Mouse (Mus musculus) lung, embryonic 16.5 days (tissue): Measurements from ENCODE around the gene Rbm38. TPM values are rescaled to one million over a fixed set of nuclear protein-coding genes. Genes with fewer than 3 reads are reported as not detected.
A peak's percentile ranks its signal among the peaks of the same experiment; 100 is the strongest.

ENCODE experiments used
- ATAC-seq: fragments of 200-750 bp; cut with Nextera tagmentation; 2 replicates; pipeline ENCODE4 v1.8.0; 2017; ENCODE audit warnings: low read depth, mild to moderate bottlenecking, moderate library complexity
- H3K27ac ChIP-seq: fragments of 300-500 bp; sonication (generic); 2 replicates; pipeline ENCODE4 v1.5.1; 2014; ENCODE audit warnings: mild to moderate bottlenecking, control low read depth, low read length
- H3K27me3 ChIP-seq: fragments of 300-500 bp; sonication (generic); 2 replicates; pipeline ENCODE4 v1.6.1; 2014; ENCODE audit warnings: low read depth, low read length, mixed read lengths; ENCODE audit not compliant: control insufficient read depth, insufficient read depth
- H3K36me3 ChIP-seq: fragments of 300-500 bp; sonication (generic); 2 replicates; pipeline ENCODE4 v1.6.1; 2014; ENCODE audit warnings: low read length; ENCODE audit not compliant: control insufficient read depth, insufficient read depth
- H3K4me1 ChIP-seq: fragments of 300-500 bp; sonication (generic); replicated peaks from 2 replicates; pipeline ENCODE4 v1.6.1; 2014; ENCODE audit warnings: low read length, mixed read lengths; ENCODE audit not compliant: control insufficient read depth, insufficient read depth
- H3K4me2 ChIP-seq: fragments of 300-500 bp; sonication (generic); 2 replicates; pipeline ENCODE4 v1.6.1; 2014; ENCODE audit warnings: low read depth, low read length, control low read depth
- H3K4me3 ChIP-seq: fragments of 300-500 bp; sonication (generic); 2 replicates; pipeline ENCODE4 v1.5.1; 2014; ENCODE audit warnings: mild to moderate bottlenecking, low read length, control low read depth
- H3K9ac ChIP-seq: fragments of 300-500 bp; sonication (generic); 2 replicates; pipeline ENCODE4 v1.6.1; 2014; ENCODE audit warnings: low read length, control low read depth
- H3K9me3 ChIP-seq: fragments of 300-500 bp; sonication (generic); 2 replicates; pipeline ENCODE4 v1.6.1; 2016; ENCODE audit warnings: low read length; ENCODE audit not compliant: control insufficient read depth
- WGBS: fragments of 180-500 bp; shearing (Covaris S2); extraction: QIAGEN DNeasy Blood & Tissue Kit; methylation state at CpG from one replicate; pipeline ENCODE4 v1.1.7; 2014; 5-methylcytosine and 5-hydroxymethylcytosine counted together
- polyA plus RNA-seq: library from polyadenylated mRNA; unstranded; fragments of >200 nt; fragmentation: Nextera tagmentation; extraction: Ambion mirVana; gene quantifications from 2 replicates; pipeline ENCODE4 v1.2.1, GENCODE M21; 2015

Rbm38 gene
- polyA plus RNA-seq, 1 experiment from 2014 or later = 30.8 TPM

- WGBS = 40% methylated on average over 10 of the region's 10 CpGs
- H3K36me3 ChIP-seq = no peaks in the 10 kb centered on the region
- H3K4me1 ChIP-seq = peaks cover 2% of the 10 kb centered on the region; the same call in 1 of the 2 replicates
- H3K9ac ChIP-seq = no peak overlapping the region
- H3K27me3 ChIP-seq = no peaks in the 10 kb centered on the region
- H3K27ac ChIP-seq = no peak overlapping the region
- H3K4me3 ChIP-seq = no peak overlapping the region
- ATAC-seq = no peak
- H3K9me3 ChIP-seq = no peaks in the 10 kb centered on the region
- no peak overlapping the region for H3K4me2 ChIP-seq
These were observed 59.7 kb downstream of the Rbm38 start for GRCm38 (mm10) chr2:173079766-173080549.

- Histone ChIP-seq H3K27ac (no peak overlapping the region), H3K4me1 (peaks cover 2% of the 10 kb centered on the region; the same call in 1 of the 2 replicates), H3K9me3 (no peaks in the 10 kb centered on the region), H3K4me3 (no peak overlapping the region), H3K4me2 (no peak overlapping the region), H3K9ac (no peak overlapping the region), H3K36me3 (no peaks in the 10 kb centered on the region), H3K27me3 (no peaks in the 10 kb centered on the region)
- 29% methylated on average over 10 of the region's 10 CpGs for WGBS
- ATAC-seq = peak; percentile 59; the same call in 1 of the 2 replicates
These were observed 60.5 kb downstream of the Rbm38 start for GRCm38 (mm10) chr2:173080785-173081241.

GRCm38 (mm10) chr2:173082706-173083105 lies 62.4 kb downstream of the Rbm38 start:
- Histone ChIP-seq H3K9ac (no peak overlapping the region), H3K4me2 (no peak overlapping the region), H3K4me1 (peaks cover 2% of the 10 kb centered on the region; the same call in 1 of the 2 replicates), H3K9me3 (no peaks in the 10 kb centered on the region), H3K4me3 (no peak overlapping the region), H3K27ac (no peak overlapping the region), H3K36me3 (no peaks in the 10 kb centered on the region), H3K27me3 (no peaks in the 10 kb centered on the region)
- 73% methylated on average over 3 of the region's 3 CpGs for WGBS
- ATAC-seq = no peak

GRCm38 (mm10) chr2:173083106-173083505 lies 62.8 kb downstream of the Rbm38 start:
- Histone ChIP-seq H3K27me3 (no peaks in the 10 kb centered on the region), H3K27ac (no peak overlapping the region), H3K4me2 (no peak overlapping the region), H3K36me3 (no peaks in the 10 kb centered on the region), H3K4me3 (no peak overlapping the region), H3K9ac (no peak overlapping the region), H3K9me3 (no peaks in the 10 kb centered on the region), H3K4me1 (peaks cover 2% of the 10 kb centered on the region; the same call in 1 of the 2 replicates)
- WGBS = 69% methylated on average over 9 of the region's 9 CpGs
- ATAC-seq = no peak

GRCm38 (mm10) chr2:173083712-173084475 lies 63.6 kb downstream of the Rbm38 start:
- H3K9ac ChIP-seq = peak overlapping the region; percentile 25; the same call in 1 of the 2 replicates
- peak overlapping the region; percentile 36 for H3K4me2 ChIP-seq
- H3K27me3 ChIP-seq = no peaks in the 10 kb centered on the region
- peak; percentile 78 for ATAC-seq
- no peak overlapping the region for H3K27ac ChIP-seq
- peaks cover 2% of the 10 kb centered on the region; the same call in 1 of the 2 replicates for H3K4me1 ChIP-seq
- H3K4me3 ChIP-seq = no peak overlapping the region
- H3K9me3 ChIP-seq = no peaks in the 10 kb centered on the region
- H3K36me3 ChIP-seq = no peaks in the 10 kb centered on the region
- WGBS = 12% methylated on average over 13 of the region's 13 CpGs

Other genes starting within 250 kb of the Rbm38 start
- gene Bmp7, start 80.2 kb upstream of the Rbm38 start, polyA plus RNA-seq = 6.2 and 6.8 TPM in 2 replicates
- 0.21 and 0.30 TPM in 2 replicates for gene Spo11, start 42.8 kb upstream of the Rbm38 start, polyA plus RNA-seq
- gene Rae1, start 20.4 kb upstream of the Rbm38 start, polyA plus RNA-seq = 104 and 109 TPM in 2 replicates
- gene Ctcfl, start 99.0 kb downstream of the Rbm38 start, polyA plus RNA-seq = 0.10 and 0.16 TPM in 2 replicates
- 0.08 TPM in 1 of 2 replicates, not detected in the other for gene Pck1, start 132.6 kb downstream of the Rbm38 start, polyA plus RNA-seq
- 0.55 and 1.8 TPM in 2 replicates for gene Zbp1, start 198.4 kb downstream of the Rbm38 start, polyA plus RNA-seq